Mouse (Mus musculus): ENCODE data around the gene Gm11565. TPM values are rescaled to one million over a fixed set of nuclear protein-coding genes. Genes with fewer than 3 reads are reported as not detected.

Gene Gm11565
- not detected for polyA plus RNA-seq (2014; fragmentation: Illumina TruSeq; extraction: RNeasy Lipid Tissue Mini Kit (QIAGEN cat#74804); ENCODE audit: low read depth, low replicate concordance)

GRCm38 (mm10) chr11:99914451-99914850 lies at the start of gene Gm11565:
TSS of gene Gm11565 (plus strand) at chr11:99914751.

DNA sequence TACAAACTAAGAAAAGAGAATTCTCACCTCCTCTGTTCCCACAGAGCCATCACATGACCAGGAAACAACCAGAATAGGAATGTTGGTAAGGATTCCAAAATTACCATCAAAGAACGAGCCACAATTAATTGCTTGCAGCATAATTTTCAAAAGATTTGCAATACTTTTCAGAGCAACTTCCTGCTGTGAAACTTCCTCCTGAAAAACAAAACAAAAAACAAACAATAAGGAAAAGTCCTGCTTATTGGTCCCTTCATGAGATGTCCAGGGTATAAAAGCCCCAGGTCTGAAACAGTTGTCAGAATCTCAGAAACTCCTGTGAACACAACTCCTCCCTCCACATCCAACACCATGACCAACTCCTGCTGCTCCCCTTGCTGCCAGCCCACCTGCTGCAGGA lies 41.5 kb upstream of the Gm11565 start, which contains the start of gene Krtap9-1:
Gene Krtap9-1, plus strand, starts transcription at position 301 of the 400 bp plus-strand sequence.

GRCm38 (mm10) chr11:99878887-99879286 lies 35.7 kb upstream of the Gm11565 start, which contains the start of gene Gm11567:
TSS of gene Gm11567 (plus strand) at chr11:99879187.

DNA sequence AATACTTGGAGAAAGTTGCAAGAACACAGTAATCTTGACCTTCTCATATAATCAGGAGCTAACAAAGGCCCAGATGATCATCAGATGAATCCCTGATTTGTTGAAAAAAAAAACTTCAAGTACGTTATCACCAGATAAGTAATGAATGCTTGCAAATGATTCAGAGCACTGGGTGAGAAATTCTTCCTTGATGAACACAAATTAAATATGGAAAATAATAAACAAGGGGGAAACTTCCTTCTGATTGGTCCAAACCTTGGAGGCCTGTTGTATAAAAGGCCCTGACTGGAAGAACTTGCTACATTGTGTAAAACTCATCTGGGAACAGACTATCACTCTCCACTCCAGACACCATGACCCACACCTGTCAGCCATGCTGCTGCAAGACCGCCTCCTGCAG lies 6.9 kb upstream of the Gm11565 start, which contains the start of gene Krtap31-1:
Gene Krtap31-1, plus strand, starts transcription at position 301 of the 400 bp plus-strand sequence.

GRCm38 (mm10) chr11:99935991-99936390 lies 21.4 kb downstream of the Gm11565 start, which contains the start of gene Krtap31-2:
TSS of gene Krtap31-2 (plus strand) at chr11:99936291.

DNA sequence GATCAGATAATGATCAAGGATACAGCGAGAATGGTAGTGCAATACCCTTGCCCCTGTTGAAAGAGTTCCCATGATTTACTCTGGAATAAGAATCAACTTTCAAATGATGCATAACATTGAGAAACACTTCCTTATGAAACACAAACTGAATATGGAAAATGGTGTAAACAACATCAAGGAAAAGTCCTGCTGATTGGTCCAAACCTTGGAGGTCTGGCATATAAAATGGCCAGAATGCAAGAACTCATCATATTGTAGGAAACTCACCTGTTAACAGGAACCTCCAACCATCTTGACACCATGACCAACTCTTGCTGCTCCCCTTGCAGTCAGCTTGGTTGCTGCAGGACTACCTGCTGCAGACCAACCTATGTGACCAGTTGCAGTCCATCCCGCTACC lies 33.6 kb downstream of the Gm11565 start, which contains the start of gene Krtap9-5:
Gene Krtap9-5, plus strand, starts transcription at position 301 of the 400 bp plus-strand sequence.

Other genes with a start within 250 kb of the Gm11565 start
- not detected for gene Krtap4-6, start 248.8 kb upstream of the Gm11565 start, polyA plus RNA-seq (2014; fragmentation: Illumina TruSeq; extraction: RNeasy Lipid Tissue Mini Kit (QIAGEN cat#74804); ENCODE audit: low read depth, low replicate concordance)
- gene Gm14190, start 224.0 kb upstream of the Gm11565 start, polyA plus RNA-seq (2014; fragmentation: Illumina TruSeq; extraction: RNeasy Lipid Tissue Mini Kit (QIAGEN cat#74804); ENCODE audit: low read depth, low replicate concordance): not detected
- not detected for gene Gm14180, start 180.5 kb upstream of the Gm11565 start, polyA plus RNA-seq (2014; fragmentation: Illumina TruSeq; extraction: RNeasy Lipid Tissue Mini Kit (QIAGEN cat#74804); ENCODE audit: low read depth, low replicate concordance)
- not detected for gene Gm11595, start 141.8 kb upstream of the Gm11565 start, polyA plus RNA-seq (2014; fragmentation: Illumina TruSeq; extraction: RNeasy Lipid Tissue Mini Kit (QIAGEN cat#74804); ENCODE audit: low read depth, low replicate concordance)
- gene Krtap4-8, start 134.0 kb upstream of the Gm11565 start, polyA plus RNA-seq (2014; fragmentation: Illumina TruSeq; extraction: RNeasy Lipid Tissue Mini Kit (QIAGEN cat#74804); ENCODE audit: low read depth, low replicate concordance): not detected
- not detected for gene Krtap4-9, start 129.6 kb upstream of the Gm11565 start, polyA plus RNA-seq (2014; fragmentation: Illumina TruSeq; extraction: RNeasy Lipid Tissue Mini Kit (QIAGEN cat#74804); ENCODE audit: low read depth, low replicate concordance)
- not detected for gene Gm11596, start 121.3 kb upstream of the Gm11565 start, polyA plus RNA-seq (2014; fragmentation: Illumina TruSeq; extraction: RNeasy Lipid Tissue Mini Kit (QIAGEN cat#74804); ENCODE audit: low read depth, low replicate concordance)
- gene Gm11569, start 115.8 kb upstream of the Gm11565 start, polyA plus RNA-seq (2014; fragmentation: Illumina TruSeq; extraction: RNeasy Lipid Tissue Mini Kit (QIAGEN cat#74804); ENCODE audit: low read depth, low replicate concordance): not detected
- gene Gm11554, start 110.3 kb upstream of the Gm11565 start, polyA plus RNA-seq (2014; fragmentation: Illumina TruSeq; extraction: RNeasy Lipid Tissue Mini Kit (QIAGEN cat#74804); ENCODE audit: low read depth, low replicate concordance): not detected
- gene Krtap4-13, start 104.9 kb upstream of the Gm11565 start, polyA plus RNA-seq (2014; fragmentation: Illumina TruSeq; extraction: RNeasy Lipid Tissue Mini Kit (QIAGEN cat#74804); ENCODE audit: low read depth, low replicate concordance): not detected
- not detected for gene Gm11564, start 99.1 kb upstream of the Gm11565 start, polyA plus RNA-seq (2014; fragmentation: Illumina TruSeq; extraction: RNeasy Lipid Tissue Mini Kit (QIAGEN cat#74804); ENCODE audit: low read depth, low replicate concordance)
- gene 2300003K06Rik, start 76.7 kb upstream of the Gm11565 start, polyA plus RNA-seq (2014; fragmentation: Illumina TruSeq; extraction: RNeasy Lipid Tissue Mini Kit (QIAGEN cat#74804); ENCODE audit: low read depth, low replicate concordance): not detected
- gene Krtap4-16, start 63.1 kb upstream of the Gm11565 start, polyA plus RNA-seq (2014; fragmentation: Illumina TruSeq; extraction: RNeasy Lipid Tissue Mini Kit (QIAGEN cat#74804); ENCODE audit: low read depth, low replicate concordance): not detected
- not detected for gene Gm11568, start 56.8 kb upstream of the Gm11565 start, polyA plus RNA-seq (2014; fragmentation: Illumina TruSeq; extraction: RNeasy Lipid Tissue Mini Kit (QIAGEN cat#74804); ENCODE audit: low read depth, low replicate concordance)
- gene Gm11559, start 50.3 kb upstream of the Gm11565 start, polyA plus RNA-seq (2014; fragmentation: Illumina TruSeq; extraction: RNeasy Lipid Tissue Mini Kit (QIAGEN cat#74804); ENCODE audit: low read depth, low replicate concordance): not detected
- not detected for gene Krtap9-1, start 41.4 kb upstream of the Gm11565 start, polyA plus RNA-seq (2014; fragmentation: Illumina TruSeq; extraction: RNeasy Lipid Tissue Mini Kit (QIAGEN cat#74804); ENCODE audit: low read depth, low replicate concordance)
- not detected for gene Gm11567, start 35.6 kb upstream of the Gm11565 start, polyA plus RNA-seq (2014; fragmentation: Illumina TruSeq; extraction: RNeasy Lipid Tissue Mini Kit (QIAGEN cat#74804); ENCODE audit: low read depth, low replicate concordance)
- not detected for gene Krtap31-1, start 6.8 kb upstream of the Gm11565 start, polyA plus RNA-seq (2014; fragmentation: Illumina TruSeq; extraction: RNeasy Lipid Tissue Mini Kit (QIAGEN cat#74804); ENCODE audit: low read depth, low replicate concordance)
- gene Krtap31-2, start 21.5 kb downstream of the Gm11565 start, polyA plus RNA-seq (2014; fragmentation: Illumina TruSeq; extraction: RNeasy Lipid Tissue Mini Kit (QIAGEN cat#74804); ENCODE audit: low read depth, low replicate concordance): not detected
- not detected for gene Krtap9-5, start 33.7 kb downstream of the Gm11565 start, polyA plus RNA-seq (2014; fragmentation: Illumina TruSeq; extraction: RNeasy Lipid Tissue Mini Kit (QIAGEN cat#74804); ENCODE audit: low read depth, low replicate concordance)
- gene Krtap29-1, start 64.3 kb downstream of the Gm11565 start, polyA plus RNA-seq (2014; fragmentation: Illumina TruSeq; extraction: RNeasy Lipid Tissue Mini Kit (QIAGEN cat#74804); ENCODE audit: low read depth, low replicate concordance): not detected
- not detected for gene Krtap16-1, start 71.8 kb downstream of the Gm11565 start, polyA plus RNA-seq (2014; fragmentation: Illumina TruSeq; extraction: RNeasy Lipid Tissue Mini Kit (QIAGEN cat#74804); ENCODE audit: low read depth, low replicate concordance)
- gene Krtap17-1, start 79.2 kb downstream of the Gm11565 start, polyA plus RNA-seq (2014; fragmentation: Illumina TruSeq; extraction: RNeasy Lipid Tissue Mini Kit (QIAGEN cat#74804); ENCODE audit: low read depth, low replicate concordance): not detected
- gene Krt33a, start 101.5 kb downstream of the Gm11565 start, polyA plus RNA-seq (2014; fragmentation: Illumina TruSeq; extraction: RNeasy Lipid Tissue Mini Kit (QIAGEN cat#74804); ENCODE audit: low read depth, low replicate concordance): not detected
- not detected for gene Krt33b, start 115.1 kb downstream of the Gm11565 start, polyA plus RNA-seq (2014; fragmentation: Illumina TruSeq; extraction: RNeasy Lipid Tissue Mini Kit (QIAGEN cat#74804); ENCODE audit: low read depth, low replicate concordance)
- not detected for gene Krt34, start 126.8 kb downstream of the Gm11565 start, polyA plus RNA-seq (2014; fragmentation: Illumina TruSeq; extraction: RNeasy Lipid Tissue Mini Kit (QIAGEN cat#74804); ENCODE audit: low read depth, low replicate concordance)
- not detected for gene Krt31, start 135.8 kb downstream of the Gm11565 start, polyA plus RNA-seq (2014; fragmentation: Illumina TruSeq; extraction: RNeasy Lipid Tissue Mini Kit (QIAGEN cat#74804); ENCODE audit: low read depth, low replicate concordance)
- not detected for gene Krt32, start 173.5 kb downstream of the Gm11565 start, polyA plus RNA-seq (2014; fragmentation: Illumina TruSeq; extraction: RNeasy Lipid Tissue Mini Kit (QIAGEN cat#74804); ENCODE audit: low read depth, low replicate concordance)
- not detected for gene Krt35, start 181.5 kb downstream of the Gm11565 start, polyA plus RNA-seq (2014; fragmentation: Illumina TruSeq; extraction: RNeasy Lipid Tissue Mini Kit (QIAGEN cat#74804); ENCODE audit: low read depth, low replicate concordance)
- gene Krt36, start 190.9 kb downstream of the Gm11565 start, polyA plus RNA-seq (2014; fragmentation: Illumina TruSeq; extraction: RNeasy Lipid Tissue Mini Kit (QIAGEN cat#74804); ENCODE audit: low read depth, low replicate concordance): not detected
- gene Krt13, start 206.8 kb downstream of the Gm11565 start, polyA plus RNA-seq (2014; fragmentation: Illumina TruSeq; extraction: RNeasy Lipid Tissue Mini Kit (QIAGEN cat#74804); ENCODE audit: low read depth, low replicate concordance): not detected
- not detected for gene Krt15, start 221.2 kb downstream of the Gm11565 start, polyA plus RNA-seq (2014; fragmentation: Illumina TruSeq; extraction: RNeasy Lipid Tissue Mini Kit (QIAGEN cat#74804); ENCODE audit: low read depth, low replicate concordance)
- gene Krt19, start 233.9 kb downstream of the Gm11565 start, polyA plus RNA-seq (2014; fragmentation: Illumina TruSeq; extraction: RNeasy Lipid Tissue Mini Kit (QIAGEN cat#74804); ENCODE audit: low read depth, low replicate concordance): not detected